Mouse (Mus musculus) myocyte (in vitro differentiated cells): ENCODE measurements around the gene Ptges2. TPM values are rescaled to one million over a fixed set of nuclear protein-coding genes. Genes with fewer than 3 reads are reported as not detected.

ENCODE experiments used
- H3K27me3 ChIP-seq: one replicate; pipeline ENCODE4 v1.6.1; 2011; ENCODE audit not compliant: control insufficient read depth, insufficient read depth, insufficient read length
- H3K36me3 ChIP-seq: one replicate; pipeline ENCODE4 v1.6.1; 2011; ENCODE audit not compliant: control insufficient read depth, insufficient read depth
- H3K4me2 ChIP-seq: one replicate; pipeline ENCODE4 v1.6.1; 2011; ENCODE audit warnings: low read depth, control low read depth
- H3K4me3 ChIP-seq: one replicate; pipeline ENCODE4 v1.5.1; 2011; ENCODE audit warnings: mild to moderate bottlenecking, control low read depth, moderate library complexity
- H3K79me2 ChIP-seq: one replicate; pipeline ENCODE4 v1.6.1; 2011; ENCODE audit not compliant: control insufficient read depth, insufficient read depth
- H3ac ChIP-seq: one replicate; pipeline ENCODE4 v1.6.1; 2011; ENCODE audit not compliant: control insufficient read depth, insufficient read length
- CEBPB ChIP-seq: IDR thresholded peaks from 2 replicates; pipeline ENCODE4 v1.6.1; 2011; ENCODE audit warnings: mild to moderate bottlenecking, moderate library complexity; ENCODE audit not compliant: poor library complexity, insufficient read depth, severe bottlenecking
- E2F4 ChIP-seq: IDR thresholded peaks from one replicate; pipeline ENCODE4 v1.6.1; 2011; ENCODE audit warnings: mild to moderate bottlenecking, control low read depth, moderate library complexity; ENCODE audit not compliant: insufficient read depth
- MAX ChIP-seq: IDR thresholded peaks from one replicate; pipeline ENCODE4 v1.6.1; 2011; ENCODE audit warnings: low read depth, mild to moderate bottlenecking, control low read depth
- MYOD1 ChIP-seq, 3 experiments: IDR thresholded peaks; one replicate each; pipeline ENCODE4 v1.6.1; 2011; ENCODE audit warnings: control low read depth in 2 of 3, low read depth in 2 of 3, mild to moderate bottlenecking in 2 of 3, moderate library complexity in 1 of 3; ENCODE audit not compliant: insufficient read length in 2 of 3, control insufficient read depth in 1 of 3
- MYOG ChIP-seq, 3 experiments: IDR thresholded peaks; one replicate each; pipeline ENCODE4 v1.6.1; 2011; ENCODE audit warnings: control low read depth in 2 of 3, low read depth in 2 of 3, mild to moderate bottlenecking in 2 of 3; ENCODE audit not compliant: insufficient read length in 2 of 3, control insufficient read depth in 1 of 3, insufficient read depth in 1 of 3
- POLR2A ChIP-seq: IDR thresholded peaks from one replicate; pipeline ENCODE4 v1.6.1; 2011; ENCODE audit warnings: low read depth, mild to moderate bottlenecking, control low read depth, moderate library complexity; ENCODE audit not compliant: insufficient read length
- POLR2AphosphoS2 ChIP-seq: IDR thresholded peaks from one replicate; pipeline ENCODE4 v1.6.1; 2011; ENCODE audit warnings: low read depth, control low read depth; ENCODE audit not compliant: insufficient read length
- REST ChIP-seq: IDR thresholded peaks from one replicate; pipeline ENCODE4 v1.6.1; 2011; ENCODE audit warnings: mild to moderate bottlenecking, control low read depth, moderate library complexity; ENCODE audit not compliant: insufficient read depth, insufficient read length
- SRF ChIP-seq: IDR thresholded peaks from one replicate; pipeline ENCODE4 v1.6.1; 2011; ENCODE audit warnings: low read depth; ENCODE audit not compliant: control insufficient read depth, insufficient read length
- TCF12 ChIP-seq: IDR thresholded peaks from one replicate; pipeline ENCODE4 v1.6.1; 2011; ENCODE audit warnings: mild to moderate bottlenecking, control low read depth; ENCODE audit not compliant: poor library complexity, insufficient read depth, severe bottlenecking
- TCF3 ChIP-seq: IDR thresholded peaks from one replicate; pipeline ENCODE4 v1.6.1; 2011; ENCODE audit warnings: low read depth, control low read depth; ENCODE audit not compliant: insufficient read length
- USF1 ChIP-seq: IDR thresholded peaks from one replicate; pipeline ENCODE4 v1.6.1; 2011; ENCODE audit warnings: low read depth, mild to moderate bottlenecking, control low read depth, moderate library complexity
- polyA plus RNA-seq: library from polyadenylated mRNA; unstranded; fragments of >200 nt; fragmentation: generic; extraction: Trizol; gene quantifications from one replicate; pipeline ENCODE4 v1.2.1, GENCODE M21; 2012; ENCODE audit warnings: missing spikeins

The Ptges2 gene
- polyA plus RNA-seq, 1 experiment = 50.6 TPM

DNA sequence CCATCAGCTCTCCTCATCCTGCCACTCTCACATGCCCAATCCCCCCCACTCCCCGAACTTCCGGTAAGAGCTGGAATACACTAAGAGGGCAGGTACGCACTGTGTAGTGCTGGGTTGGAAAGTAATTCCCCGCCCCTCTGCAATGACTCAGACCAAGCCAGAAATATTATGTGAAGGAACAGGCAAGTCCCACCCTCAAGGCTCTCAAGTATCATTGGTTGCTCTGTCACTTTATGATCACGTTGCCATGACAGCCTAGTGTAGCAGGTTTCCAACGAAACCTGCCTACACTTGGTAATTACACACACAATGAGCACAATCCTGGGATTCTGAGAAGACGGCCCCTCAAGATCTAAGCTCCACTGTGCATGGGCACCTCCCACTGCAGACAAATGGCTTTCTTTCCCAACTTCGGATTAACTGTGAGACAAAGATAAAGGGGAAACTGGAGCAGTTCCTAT lies 32.6 kb downstream of the Ptges2 start:
- no peaks in the 10 kb centered on the region for H3K36me3 ChIP-seq
- H3K4me2 ChIP-seq = peak overlapping the region; percentile 86
- no peak overlapping the region for H3ac ChIP-seq
- H3K27me3 ChIP-seq = no peaks in the 10 kb centered on the region
- TF ChIP-seq CEBPB = no peak
- no peak for TF ChIP-seq USF1
- TF ChIP-seq MAX = no peak
- TF ChIP-seq POLR2A = no peak
- no peak for TF ChIP-seq E2F4
- no peak for TF ChIP-seq SRF
- TF ChIP-seq MYOD1 (IDR thresholded peaks at IDR 0.05; ENCODE audit: control insufficient read depth in 1 of 3, insufficient read length in 2 of 3, low read depth in 2 of 3) = no peak
- TF ChIP-seq POLR2AphosphoS2 = no peak
- no peak for TF ChIP-seq TCF3
- TF ChIP-seq MYOG (IDR thresholded peaks at IDR 0.05; ENCODE audit: control insufficient read depth in 1 of 3, insufficient read depth in 1 of 3, insufficient read length in 2 of 3, low read depth in 2 of 3) = no peak
- TF ChIP-seq TCF12 = no peak
- TF ChIP-seq REST = no peak
- peaks cover 54% of the 10 kb centered on the region for H3K79me2 ChIP-seq
- H3K4me3 ChIP-seq = no peak overlapping the region

DNA sequence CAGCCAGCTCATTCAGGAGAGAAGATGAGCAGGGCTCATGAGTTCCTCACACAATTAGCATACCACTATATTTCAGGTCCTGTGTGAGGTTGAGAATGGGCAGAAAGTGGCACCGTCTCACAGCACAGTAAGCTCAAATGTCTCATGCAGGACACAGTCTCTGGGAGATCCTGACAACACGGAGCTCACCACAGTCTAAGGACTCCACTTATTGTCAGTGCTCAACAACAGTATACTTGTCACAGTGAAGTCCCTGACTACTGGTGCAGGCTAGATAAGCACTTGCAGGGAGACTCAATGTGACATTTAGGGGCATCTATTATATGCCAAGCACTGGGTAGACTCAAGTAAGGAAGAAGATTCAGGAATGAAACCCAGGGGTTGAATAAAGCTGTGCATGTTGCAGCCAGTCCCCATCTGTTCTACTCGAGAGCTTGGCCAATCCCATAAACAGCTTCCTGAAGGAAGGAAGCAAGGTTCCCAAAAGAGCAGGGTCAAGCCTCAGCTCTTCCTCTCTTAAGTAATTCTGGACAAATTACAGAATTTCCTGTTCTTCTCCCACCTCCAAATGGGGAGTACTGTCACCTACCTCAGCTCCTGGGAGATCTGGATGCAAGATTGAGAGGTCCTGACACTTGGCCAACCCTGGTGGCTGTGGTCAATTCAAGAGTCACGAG lies 33.7 kb downstream of the Ptges2 start:
- Histone ChIP-seq H3K79me2 (peaks cover 52% of the 10 kb centered on the region), H3K4me2 (peak overlapping the region; percentile 86), H3K4me3 (no peak overlapping the region), H3K36me3 (no peaks in the 10 kb centered on the region), H3ac (no peak overlapping the region), H3K27me3 (no peaks in the 10 kb centered on the region)
- TF ChIP-seq USF1 = no peak
- no peak for TF ChIP-seq REST
- no peak for TF ChIP-seq POLR2AphosphoS2
- TF ChIP-seq MAX = no peak
- TF ChIP-seq MYOD1 (IDR thresholded peaks at IDR 0.05; ENCODE audit: control insufficient read depth in 1 of 3, insufficient read length in 2 of 3, low read depth in 2 of 3) = no peak
- no peak for TF ChIP-seq TCF12
- TF ChIP-seq SRF = no peak
- TF ChIP-seq MYOG (IDR thresholded peaks at IDR 0.05; ENCODE audit: control insufficient read depth in 1 of 3, insufficient read depth in 1 of 3, insufficient read length in 2 of 3, low read depth in 2 of 3) = no peak
- TF ChIP-seq E2F4 = no peak
- no peak for TF ChIP-seq POLR2A
- no peak for TF ChIP-seq CEBPB
- no peak for TF ChIP-seq TCF3

DNA sequence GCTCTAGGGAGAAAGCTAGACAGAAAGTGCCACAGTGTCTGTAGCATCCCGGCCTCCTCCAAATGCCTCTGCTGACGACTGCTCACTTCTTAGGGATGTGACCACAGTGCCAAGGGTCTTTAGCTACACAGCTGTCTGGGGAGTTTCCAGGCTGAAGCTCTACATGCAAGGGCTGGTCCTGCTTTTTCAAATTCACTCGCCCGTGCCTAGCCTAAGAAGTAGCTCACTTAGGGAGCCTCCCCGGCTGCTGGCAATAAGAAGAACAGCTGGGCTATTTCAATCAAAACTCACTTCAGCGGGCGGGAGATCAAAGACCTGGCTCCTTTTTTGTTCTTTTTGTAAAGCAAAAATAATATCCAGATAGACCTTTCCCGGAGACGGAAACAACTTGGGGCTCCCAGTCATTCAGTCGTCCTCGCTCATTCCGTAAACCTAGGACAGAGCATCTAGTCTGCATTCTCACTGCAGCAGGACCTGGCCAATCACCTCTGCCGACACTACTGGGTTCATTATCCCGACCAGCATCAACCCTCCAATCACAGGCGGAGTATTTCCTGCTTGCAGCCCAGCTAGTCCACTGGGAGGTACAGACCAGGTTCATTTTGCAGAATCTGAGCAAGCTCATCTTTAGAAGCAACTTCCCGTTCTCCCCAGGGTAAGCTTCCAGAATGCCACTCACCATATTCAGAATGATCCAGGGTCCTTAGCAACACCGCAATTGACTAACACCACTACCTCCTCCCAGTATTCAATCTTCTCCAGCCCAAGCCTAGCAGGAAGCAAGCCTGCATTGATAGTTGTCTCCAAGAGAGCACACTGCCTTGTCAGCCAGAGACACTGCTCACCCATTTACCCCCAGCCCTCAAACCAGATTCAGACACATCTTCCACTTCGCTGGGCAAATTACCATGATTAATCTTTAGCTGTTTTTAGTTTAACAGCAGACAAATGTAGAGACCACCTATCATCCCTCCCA lies 35.3 kb downstream of the Ptges2 start:
- Histone ChIP-seq H3K27me3 (no peaks in the 10 kb centered on the region), H3K79me2 (peaks cover 68% of the 10 kb centered on the region), H3ac (no peak overlapping the region), H3K4me2 (peak overlapping the region; percentile 65), H3K36me3 (no peaks in the 10 kb centered on the region), H3K4me3 (peak overlapping the region; percentile 8)
- TF ChIP-seq POLR2AphosphoS2 = no peak
- no peak for TF ChIP-seq POLR2A
- TF ChIP-seq TCF3 = no peak
- TF ChIP-seq MAX = no peak
- TF ChIP-seq USF1 = no peak
- no peak for TF ChIP-seq TCF12
- TF ChIP-seq REST = no peak
- TF ChIP-seq SRF = no peak
- no peak for TF ChIP-seq MYOD1 (IDR thresholded peaks at IDR 0.05; ENCODE audit: control insufficient read depth in 1 of 3, insufficient read length in 2 of 3, low read depth in 2 of 3)
- no peak for TF ChIP-seq E2F4
- no peak for TF ChIP-seq CEBPB
- TF ChIP-seq MYOG (IDR thresholded peaks at IDR 0.05; ENCODE audit: control insufficient read depth in 1 of 3, insufficient read depth in 1 of 3, insufficient read length in 2 of 3, low read depth in 2 of 3) = no peak

DNA sequence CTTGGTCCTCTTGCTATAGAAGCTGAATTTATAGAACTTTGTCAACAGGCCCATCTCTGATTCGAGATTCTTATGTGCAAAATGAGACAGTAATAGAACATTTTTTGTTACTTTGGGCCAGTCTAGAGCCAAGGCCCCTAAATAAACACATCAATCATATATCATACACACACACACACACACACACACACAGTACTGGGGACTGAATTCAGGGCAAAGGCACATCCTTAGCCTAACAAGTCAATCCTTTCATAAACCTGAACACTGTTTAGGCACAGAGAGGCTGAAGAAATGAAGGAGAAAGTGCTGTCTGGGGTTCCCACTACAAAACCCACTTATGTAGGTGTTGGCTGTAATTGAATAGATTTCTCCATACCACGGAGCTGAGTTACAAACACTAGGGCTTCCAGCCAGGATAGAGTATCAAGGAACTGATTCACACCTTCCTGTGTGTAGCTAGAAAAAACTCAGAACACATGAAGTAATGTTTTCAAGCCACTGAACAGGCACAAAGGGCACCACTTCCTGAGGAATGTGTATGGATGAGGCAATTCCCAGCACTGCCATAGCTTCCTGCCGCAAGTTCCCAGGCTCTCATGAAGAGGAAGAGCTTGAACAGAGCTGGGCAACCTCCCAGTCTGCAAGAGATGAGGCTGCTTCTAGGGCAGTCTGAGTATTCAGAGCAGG lies 41.1 kb downstream of the Ptges2 start:
- H3K79me2 ChIP-seq = peaks cover 63% of the 10 kb centered on the region
- H3K27me3 ChIP-seq = no peaks in the 10 kb centered on the region
- H3K36me3 ChIP-seq = no peaks in the 10 kb centered on the region
- TF ChIP-seq E2F4 = no peak
- TF ChIP-seq CEBPB = peak; percentile 63; the same call in 1 of the 2 replicates
- TF ChIP-seq TCF12 = no peak
- peak overlapping the region; percentile 37 for H3K4me2 ChIP-seq
- no peak overlapping the region for H3K4me3 ChIP-seq
- H3ac ChIP-seq = no peak overlapping the region
